Mouse (Mus musculus): ENCODE data around the gene Fbxw9. TPM values are rescaled to one million over a fixed set of nuclear protein-coding genes. Genes with fewer than 3 reads are reported as not detected.

The Fbxw9 gene
- polyA plus RNA-seq, 1 experiment from 2014 or later: 37.3 TPM

- H3K36me3 ChIP-seq (ENCODE audit: insufficient read depth, low read length): peaks cover 48% of the 10 kb centered on the region
- no peaks in the 10 kb centered on the region for H3K27me3 ChIP-seq (ENCODE audit: insufficient read depth, low read length)
- no peak overlapping the region for H3K4me2 ChIP-seq (replicated peaks; ENCODE audit: low read depth, low read length)
- H3K9me3 ChIP-seq (ENCODE audit: low read length): no peaks in the 10 kb centered on the region
- WGBS: 93% methylated on average over 13 of the region's 13 CpGs
- H3K9ac ChIP-seq (replicated peaks; ENCODE audit: low read length): no peak overlapping the region
- no peaks in the 10 kb centered on the region for H3K4me1 ChIP-seq (ENCODE audit: insufficient read depth, low read length)
- no peak overlapping the region for H3K4me3 ChIP-seq (ENCODE audit: low read length)
- ATAC-seq (ENCODE audit: low FRiP score, low TSS enrichment): no peak
- H3K27ac ChIP-seq (ENCODE audit: low read length): no peak overlapping the region
Measured at GRCm38 (mm10) chr8:85095051-85095450, 35.2 kb downstream of the Fbxw9 start.

- WGBS: 87% methylated on average over 7 of the region's 7 CpGs
- no peak overlapping the region for H3K27ac ChIP-seq (ENCODE audit: low read length)
- ATAC-seq (ENCODE audit: low FRiP score, low TSS enrichment): no peak
- H3K4me3 ChIP-seq (ENCODE audit: low read length): no peak overlapping the region
- H3K9me3 ChIP-seq (ENCODE audit: low read length): no peaks in the 10 kb centered on the region
- H3K4me2 ChIP-seq (replicated peaks; ENCODE audit: low read depth, low read length): no peak overlapping the region
- H3K36me3 ChIP-seq (ENCODE audit: insufficient read depth, low read length): peaks cover 48% of the 10 kb centered on the region
- no peak overlapping the region for H3K9ac ChIP-seq (replicated peaks; ENCODE audit: low read length)
- H3K27me3 ChIP-seq (ENCODE audit: insufficient read depth, low read length): no peaks in the 10 kb centered on the region
- H3K4me1 ChIP-seq (ENCODE audit: insufficient read depth, low read length): no peaks in the 10 kb centered on the region
Measured at GRCm38 (mm10) chr8:85095566-85095965, 35.7 kb downstream of the Fbxw9 start.

- Histone ChIP-seq H3K4me3 (ENCODE audit: low read length) (no peak overlapping the region), H3K9me3 (ENCODE audit: low read length) (no peaks in the 10 kb centered on the region), H3K36me3 (ENCODE audit: insufficient read depth, low read length) (peaks cover 44% of the 10 kb centered on the region), H3K27me3 (ENCODE audit: insufficient read depth, low read length) (no peaks in the 10 kb centered on the region), H3K27ac (ENCODE audit: low read length) (no peak overlapping the region), H3K9ac (replicated peaks; ENCODE audit: low read length) (no peak overlapping the region), H3K4me1 (ENCODE audit: insufficient read depth, low read length) (no peaks in the 10 kb centered on the region), H3K4me2 (replicated peaks; ENCODE audit: low read depth, low read length) (no peak overlapping the region)
- 89% methylated on average over 16 of the region's 16 CpGs for WGBS
- no peak for ATAC-seq (ENCODE audit: low FRiP score, low TSS enrichment)
Measured at GRCm38 (mm10) chr8:85096196-85096595, 36.3 kb downstream of the Fbxw9 start.

GRCm38 (mm10) chr8:85096850-85097249 lies 37.0 kb downstream of the Fbxw9 start:
- H3K27me3 ChIP-seq (ENCODE audit: insufficient read depth, low read length): no peaks in the 10 kb centered on the region
- H3K4me3 ChIP-seq (ENCODE audit: low read length): no peak overlapping the region
- no peaks in the 10 kb centered on the region for H3K9me3 ChIP-seq (ENCODE audit: low read length)
- H3K36me3 ChIP-seq (ENCODE audit: insufficient read depth, low read length): peaks cover 42% of the 10 kb centered on the region
- H3K9ac ChIP-seq (replicated peaks; ENCODE audit: low read length): no peak overlapping the region
- H3K4me1 ChIP-seq (ENCODE audit: insufficient read depth, low read length): no peaks in the 10 kb centered on the region
- 92% methylated on average over 4 of the region's 4 CpGs for WGBS
- ATAC-seq (ENCODE audit: low FRiP score, low TSS enrichment): no peak
- H3K4me2 ChIP-seq (replicated peaks; ENCODE audit: low read depth, low read length): no peak overlapping the region
- H3K27ac ChIP-seq (ENCODE audit: low read length): no peak overlapping the region

GRCm38 (mm10) chr8:85100076-85100665 lies 40.3 kb downstream of the Fbxw9 start:
- WGBS: 83% methylated on average over 4 of the region's 4 CpGs
- H3K4me1 ChIP-seq (ENCODE audit: insufficient read depth, low read length): no peaks in the 10 kb centered on the region
- H3K36me3 ChIP-seq (ENCODE audit: insufficient read depth, low read length): peaks cover 30% of the 10 kb centered on the region
- H3K27me3 ChIP-seq (ENCODE audit: insufficient read depth, low read length): no peaks in the 10 kb centered on the region
- H3K4me3 ChIP-seq (ENCODE audit: low read length): no peak overlapping the region
- H3K27ac ChIP-seq (ENCODE audit: low read length): no peak overlapping the region
- no peak overlapping the region for H3K4me2 ChIP-seq (replicated peaks; ENCODE audit: low read depth, low read length)
- no peak overlapping the region for H3K9ac ChIP-seq (replicated peaks; ENCODE audit: low read length)
- H3K9me3 ChIP-seq (ENCODE audit: low read length): no peaks in the 10 kb centered on the region
- no peak for ATAC-seq (ENCODE audit: low FRiP score, low TSS enrichment)

GRCm38 (mm10) chr8:85113241-85113640 lies 53.4 kb downstream of the Fbxw9 start:
- H3K27ac ChIP-seq (ENCODE audit: low read length): no peak overlapping the region
- no peaks in the 10 kb centered on the region for H3K4me1 ChIP-seq (ENCODE audit: insufficient read depth, low read length)
- no peak overlapping the region for H3K9ac ChIP-seq (replicated peaks; ENCODE audit: low read length)
- no peak overlapping the region for H3K4me2 ChIP-seq (replicated peaks; ENCODE audit: low read depth, low read length)
- ATAC-seq (ENCODE audit: low FRiP score, low TSS enrichment): no peak
- no peak overlapping the region for H3K4me3 ChIP-seq (ENCODE audit: low read length)
- H3K36me3 ChIP-seq (ENCODE audit: insufficient read depth, low read length): peaks cover 38% of the 10 kb centered on the region
- peaks cover 4% of the 10 kb centered on the region; the same call in 1 of the 2 replicates for H3K9me3 ChIP-seq (ENCODE audit: low read length)
- H3K27me3 ChIP-seq (ENCODE audit: insufficient read depth, low read length): no peaks in the 10 kb centered on the region
- WGBS: 95% methylated on average over 10 of the region's 10 CpGs

GRCm38 (mm10) chr8:85115501-85115900 lies 55.6 kb downstream of the Fbxw9 start:
- ATAC-seq (ENCODE audit: low FRiP score, low TSS enrichment): no peak
- WGBS: 80% methylated on average over 4 of the region's 4 CpGs
- peaks cover 4% of the 10 kb centered on the region; the same call in 1 of the 2 replicates for H3K9me3 ChIP-seq (ENCODE audit: low read length)

More at GRCm38 (mm10) chr8:85115501-85115900, 55.6 kb downstream of the Fbxw9 start:
- peaks cover 3% of the 10 kb centered on the region; the same call in 1 of the 2 replicates for H3K4me1 ChIP-seq (ENCODE audit: insufficient read depth, low read length)
- no peak overlapping the region for H3K4me2 ChIP-seq (replicated peaks; ENCODE audit: low read depth, low read length)
- no peaks in the 10 kb centered on the region for H3K27me3 ChIP-seq (ENCODE audit: insufficient read depth, low read length)
- H3K27ac ChIP-seq (ENCODE audit: low read length): no peak overlapping the region
- H3K9ac ChIP-seq (replicated peaks; ENCODE audit: low read length): no peak overlapping the region
- peaks cover 19% of the 10 kb centered on the region for H3K36me3 ChIP-seq (ENCODE audit: insufficient read depth, low read length)
- H3K4me3 ChIP-seq (ENCODE audit: low read length): no peak overlapping the region

Small RNA genes lying within 50 kb of the gene (microRNA-seq; reads per million reads assigned to microRNA genes)
- 3.5 reads per million, percentile 17 among the genes with 10 or more reads in this experiment for gene Gm23388
- not detected for gene Mir7070

Other genes starting within 250 kb of the Fbxw9 start
- 6.6 and 9.0 TPM in 2 replicates for gene Dand5, start 237.2 kb upstream of the Fbxw9 start, polyA plus RNA-seq (2015; fragmentation: Nextera tagmentation; extraction: Ambion mirVana)
- gene Gadd45gip1, start 228.5 kb upstream of the Fbxw9 start, polyA plus RNA-seq (2015; fragmentation: Nextera tagmentation; extraction: Ambion mirVana): 49.7 and 51.6 TPM in 2 replicates
- gene Rad23a, start 219.4 kb upstream of the Fbxw9 start, polyA plus RNA-seq (2015; fragmentation: Nextera tagmentation; extraction: Ambion mirVana): 109 and 114 TPM in 2 replicates
- gene Calr, start 213.1 kb upstream of the Fbxw9 start, polyA plus RNA-seq (2015; fragmentation: Nextera tagmentation; extraction: Ambion mirVana): 1,143 and 1,180 TPM in 2 replicates
- 110 and 120 TPM in 2 replicates for gene Farsa, start 203.1 kb upstream of the Fbxw9 start, polyA plus RNA-seq (2015; fragmentation: Nextera tagmentation; extraction: Ambion mirVana)
- 60.7 and 61.3 TPM in 2 replicates for gene Syce2, start 187.9 kb upstream of the Fbxw9 start, polyA plus RNA-seq (2015; fragmentation: Nextera tagmentation; extraction: Ambion mirVana)
- gene Gcdh, start 166.1 kb upstream of the Fbxw9 start, polyA plus RNA-seq (2015; fragmentation: Nextera tagmentation; extraction: Ambion mirVana): 61.2 and 70.4 TPM in 2 replicates
- gene Klf1, start 158.1 kb upstream of the Fbxw9 start, polyA plus RNA-seq (2015; fragmentation: Nextera tagmentation; extraction: Ambion mirVana): 2.4 and 2.8 TPM in 2 replicates
- gene Dnase2a, start 151.5 kb upstream of the Fbxw9 start, polyA plus RNA-seq (2015; fragmentation: Nextera tagmentation; extraction: Ambion mirVana): 10.2 and 10.6 TPM in 2 replicates
- 0.34 and 0.54 TPM in 2 replicates for gene Mast1, start 122.7 kb upstream of the Fbxw9 start, polyA plus RNA-seq (2015; fragmentation: Nextera tagmentation; extraction: Ambion mirVana)
- 0.19 and 0.30 TPM in 2 replicates for gene Rtbdn, start 113.1 kb upstream of the Fbxw9 start, polyA plus RNA-seq (2015; fragmentation: Nextera tagmentation; extraction: Ambion mirVana)
- gene Gm49661, start 90.6 kb upstream of the Fbxw9 start, polyA plus RNA-seq (2015; fragmentation: Nextera tagmentation; extraction: Ambion mirVana): not detected in 2 replicates
- gene Prdx2, start 90.5 kb upstream of the Fbxw9 start, polyA plus RNA-seq (2015; fragmentation: Nextera tagmentation; extraction: Ambion mirVana): 810 and 819 TPM in 2 replicates
- gene Rnaseh2a, start 90.3 kb upstream of the Fbxw9 start, polyA plus RNA-seq (2015; fragmentation: Nextera tagmentation; extraction: Ambion mirVana): 137 and 138 TPM in 2 replicates
- 8.3 and 11.7 TPM in 2 replicates for gene Junb, start 81.3 kb upstream of the Fbxw9 start, polyA plus RNA-seq (2015; fragmentation: Nextera tagmentation; extraction: Ambion mirVana)
- 34.8 and 35.2 TPM in 2 replicates for gene Hook2, start 69.5 kb upstream of the Fbxw9 start, polyA plus RNA-seq (2015; fragmentation: Nextera tagmentation; extraction: Ambion mirVana)
- gene Best2, start 45.5 kb upstream of the Fbxw9 start, polyA plus RNA-seq (2015; fragmentation: Nextera tagmentation; extraction: Ambion mirVana): not detected in 2 replicates
- gene Asna1, start 34.8 kb upstream of the Fbxw9 start, polyA plus RNA-seq (2015; fragmentation: Nextera tagmentation; extraction: Ambion mirVana): 150 and 154 TPM in 2 replicates
- gene Trir, start 33.2 kb upstream of the Fbxw9 start, polyA plus RNA-seq (2015; fragmentation: Nextera tagmentation; extraction: Ambion mirVana): 93.3 and 104 TPM in 2 replicates
- 27.5 and 28.4 TPM in 2 replicates for gene Tnpo2, start 23.1 kb upstream of the Fbxw9 start, polyA plus RNA-seq (2015; fragmentation: Nextera tagmentation; extraction: Ambion mirVana)
- 0.62 and 0.92 TPM in 2 replicates for gene Gm5741, start 7.9 kb downstream of the Fbxw9 start, polyA plus RNA-seq (2015; fragmentation: Nextera tagmentation; extraction: Ambion mirVana)
- gene Dhps, start 11.7 kb downstream of the Fbxw9 start, polyA plus RNA-seq (2015; fragmentation: Nextera tagmentation; extraction: Ambion mirVana): 60.6 and 70.5 TPM in 2 replicates
- 141 TPM in 2 replicates for gene Wdr83os, start 20.7 kb downstream of the Fbxw9 start, polyA plus RNA-seq (2015; fragmentation: Nextera tagmentation; extraction: Ambion mirVana)
- gene Wdr83, start 21.3 kb downstream of the Fbxw9 start, polyA plus RNA-seq (2015; fragmentation: Nextera tagmentation; extraction: Ambion mirVana): 53.0 and 54.8 TPM in 2 replicates
- gene Man2b1, start 23.2 kb downstream of the Fbxw9 start, polyA plus RNA-seq (2015; fragmentation: Nextera tagmentation; extraction: Ambion mirVana): 46.9 and 53.6 TPM in 2 replicates
- gene Zfp791, start 63.0 kb downstream of the Fbxw9 start, polyA plus RNA-seq (2015; fragmentation: Nextera tagmentation; extraction: Ambion mirVana): 2.7 and 3.8 TPM in 2 replicates
- gene Cks1brt, start 91.9 kb downstream of the Fbxw9 start, polyA plus RNA-seq (2015; fragmentation: Nextera tagmentation; extraction: Ambion mirVana): not detected in 2 replicates
- not detected in 2 replicates for gene Olfr371, start 165.9 kb downstream of the Fbxw9 start, polyA plus RNA-seq (2015; fragmentation: Nextera tagmentation; extraction: Ambion mirVana)
- gene Orc6, start 239.6 kb downstream of the Fbxw9 start, polyA plus RNA-seq (2015; fragmentation: Nextera tagmentation; extraction: Ambion mirVana): 106 TPM in 2 replicates
- 156 and 161 TPM in 2 replicates for gene Vps35, start 239.7 kb downstream of the Fbxw9 start, polyA plus RNA-seq (2015; fragmentation: Nextera tagmentation; extraction: Ambion mirVana)

Data from kidney, embryonic 16.5 days (tissue).